Mouse (Mus musculus) splenic B cell, adult 2 months (primary cell): ENCODE results near the gene Ttc7.

Experiments
- DNase-seq: peaks from one replicate; pipeline ENCODE4 v3.0.0-alpha.2; 2011; ENCODE audit warnings: low read depth, low spot score
- H3K27me3 ChIP-seq: 2 replicates; pipeline ENCODE4 v1.6.1; 2012; ENCODE audit warnings: mild to moderate bottlenecking, low read length, moderate library complexity, mixed read lengths; ENCODE audit not compliant: control insufficient read depth, poor library complexity, insufficient read depth, severe bottlenecking
- H3K36me3 ChIP-seq: 2 replicates; pipeline ENCODE4 v1.6.1; 2012; ENCODE audit warnings: mild to moderate bottlenecking, low read length, moderate library complexity, mixed read lengths; ENCODE audit not compliant: control insufficient read depth, poor library complexity, insufficient read depth, severe bottlenecking

The Ttc7 gene

GRCm38 (mm10) chr17:87402444-87402843 is 119.8 kb downstream of the Ttc7 start:
- DNase-seq, result no peak
- no peaks in the 10 kb centered on the region for H3K27me3 ChIP-seq
- no peaks in the 10 kb centered on the region for H3K36me3 ChIP-seq

- H3K36me3 ChIP-seq, result no peaks in the 10 kb centered on the region
- DNase-seq, result no peak
- H3K27me3 ChIP-seq, result no peaks in the 10 kb centered on the region
These were observed 120.8 kb downstream of the Ttc7 start for GRCm38 (mm10) chr17:87403462-87403861.

- Histone ChIP-seq H3K36me3 (no peaks in the 10 kb centered on the region), H3K27me3 (no peaks in the 10 kb centered on the region)
- DNase-seq, result peak; percentile 24
These were observed 122.9 kb downstream of the Ttc7 start for GRCm38 (mm10) chr17:87405576-87405975.

DNA sequence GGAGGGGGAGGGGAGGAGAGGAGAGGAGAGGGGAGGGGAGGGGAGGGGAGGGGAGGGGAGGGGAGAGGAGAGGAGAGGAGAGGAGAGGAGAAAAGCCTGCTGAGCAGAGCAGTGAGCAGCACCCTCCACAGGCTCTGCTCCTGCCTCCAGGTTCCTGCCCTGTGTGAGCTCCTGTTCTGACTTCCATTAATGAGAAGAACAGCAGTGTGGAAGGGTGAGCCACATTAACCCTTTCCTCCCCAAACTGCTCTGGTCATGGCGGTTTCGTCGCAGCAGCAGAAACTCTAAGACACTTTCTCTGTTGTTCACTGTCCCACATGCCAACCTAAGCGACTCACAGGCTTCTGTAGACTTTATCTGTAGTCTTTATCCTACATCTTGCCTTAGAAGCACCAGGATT is 124.0 kb downstream of the Ttc7 start:
- H3K36me3 ChIP-seq, result no peaks in the 10 kb centered on the region
- H3K27me3 ChIP-seq, result no peaks in the 10 kb centered on the region
- no peak for DNase-seq

GRCm38 (mm10) chr17:87418082-87418481 is 135.4 kb downstream of the Ttc7 start:
- H3K27me3 ChIP-seq, result no peaks in the 10 kb centered on the region
- DNase-seq, result peak; percentile 41
- no peaks in the 10 kb centered on the region for H3K36me3 ChIP-seq

DNA sequence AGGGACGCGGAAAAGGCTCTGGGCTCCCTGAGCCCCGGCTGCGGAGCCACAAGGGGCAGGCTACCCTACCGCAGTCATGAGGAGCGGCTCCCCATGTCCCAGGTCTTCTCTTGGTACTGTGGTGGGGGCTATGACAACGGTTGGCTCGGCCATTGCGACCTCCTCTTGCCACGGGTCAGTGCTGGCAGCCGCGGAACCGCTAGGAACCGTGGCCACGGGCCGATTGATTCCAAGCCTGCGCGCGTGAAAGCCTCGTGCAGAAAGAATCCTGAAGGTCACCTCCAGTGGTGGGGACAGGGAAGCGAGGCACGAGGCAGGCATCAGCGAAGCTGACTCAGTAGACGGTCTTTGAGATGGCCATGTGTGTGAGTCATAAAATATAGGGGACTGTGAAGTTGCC is 144.8 kb downstream of the Ttc7 start, which contains the start of gene Stpg4:
TSS of gene Stpg4 (minus strand) at position 231 of the 400 bp plus-strand sequence.
- no peak for DNase-seq
- H3K27me3 ChIP-seq, result no peaks in the 10 kb centered on the region
- no peaks in the 10 kb centered on the region for H3K36me3 ChIP-seq

DNA sequence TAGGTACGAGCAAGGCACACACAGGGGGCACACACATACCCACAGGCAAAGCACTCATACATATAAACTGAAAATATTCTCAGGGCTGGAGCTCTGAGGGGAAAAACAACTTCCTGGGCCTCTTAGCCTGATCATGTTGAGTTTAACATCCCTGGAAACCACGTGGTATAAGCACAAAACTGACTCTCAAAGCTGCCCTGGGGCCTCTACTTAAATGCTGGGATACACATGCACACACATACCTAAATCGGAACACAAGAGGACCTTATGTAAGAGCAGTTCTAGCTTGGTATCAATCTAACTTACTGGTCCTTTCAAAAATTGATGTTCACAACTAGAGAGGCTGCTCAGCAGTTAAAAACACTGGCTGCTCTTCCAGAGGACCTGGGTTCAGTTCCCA is 146.7 kb downstream of the Ttc7 start:
- H3K27me3 ChIP-seq, result no peaks in the 10 kb centered on the region
- DNase-seq, result no peak
- peaks cover 3% of the 10 kb centered on the region; the same call in 1 of the 2 replicates for H3K36me3 ChIP-seq
